Mouse (Mus musculus) small intestine, adult 2 months (tissue): ENCODE results near the gene Iqcf6. TPM values are rescaled to one million over a fixed set of nuclear protein-coding genes. Genes with fewer than 3 reads are reported as not detected.

Source experiments
- H3K27ac ChIP-seq: fragments of 200-500 bp; 2 replicates; pipeline ENCODE4 v1.5.1; 2012; ENCODE audit warnings: low read depth, low read length, control low read depth, inconsistent platforms; ENCODE audit not compliant: insufficient read depth
- H3K27me3 ChIP-seq: fragments of 200-500 bp; 2 replicates; pipeline ENCODE4 v1.6.1; 2012; ENCODE audit warnings: mild to moderate bottlenecking, moderate library complexity, low read length, inconsistent platforms; ENCODE audit not compliant: control insufficient read depth, insufficient read depth
- H3K36me3 ChIP-seq: fragments of 200-500 bp; 2 replicates; pipeline ENCODE4 v1.6.1; 2012; ENCODE audit warnings: mild to moderate bottlenecking, low read length, control low read depth, inconsistent platforms; ENCODE audit not compliant: control insufficient read depth, insufficient read depth
- H3K4me1 ChIP-seq: fragments of 200-500 bp; 2 replicates; pipeline ENCODE4 v1.6.1; 2012; ENCODE audit warnings: low read length, inconsistent platforms, mixed read lengths; ENCODE audit not compliant: control insufficient read depth, insufficient read depth, insufficient read length
- H3K4me3 ChIP-seq: fragments of 200-500 bp; 2 replicates; pipeline ENCODE4 v1.5.1; 2012; ENCODE audit warnings: low read depth, mild to moderate bottlenecking, control low read depth, inconsistent platforms, low read length, moderate library complexity
- CTCF ChIP-seq: fragments of 200-500 bp; IDR thresholded peaks from 2 replicates; pipeline ENCODE4 v1.5.1; 2012; ENCODE audit warnings: low read depth, mild to moderate bottlenecking, control low read depth, inconsistent platforms, low read length, moderate library complexity, mixed read lengths; ENCODE audit not compliant: insufficient replicate concordance, insufficient read length; ENCODE audit errors: extremely low read depth
- POLR2A ChIP-seq: fragments of 200-500 bp; IDR thresholded peaks from 2 replicates; pipeline ENCODE4 v1.6.1; 2012; ENCODE audit warnings: low read depth, mild to moderate bottlenecking, control low read depth, inconsistent platforms, low read length, moderate library complexity
- WGBS: fragments of 180-500 bp; shearing (Covaris S2); methylation state at CpG from one replicate; pipeline ENCODE4 v1.1.7; 2018; 5-methylcytosine and 5-hydroxymethylcytosine counted together
- polyA plus RNA-seq: library from polyadenylated mRNA; depleted of rRNA; stranded (reverse); fragments of >200 nt; gene quantifications from 2 replicates; pipeline ENCODE4 v1.2.3, GENCODE M21; 2012

Iqcf6 gene
- polyA plus RNA-seq, 1 experiment: not detected

DNA sequence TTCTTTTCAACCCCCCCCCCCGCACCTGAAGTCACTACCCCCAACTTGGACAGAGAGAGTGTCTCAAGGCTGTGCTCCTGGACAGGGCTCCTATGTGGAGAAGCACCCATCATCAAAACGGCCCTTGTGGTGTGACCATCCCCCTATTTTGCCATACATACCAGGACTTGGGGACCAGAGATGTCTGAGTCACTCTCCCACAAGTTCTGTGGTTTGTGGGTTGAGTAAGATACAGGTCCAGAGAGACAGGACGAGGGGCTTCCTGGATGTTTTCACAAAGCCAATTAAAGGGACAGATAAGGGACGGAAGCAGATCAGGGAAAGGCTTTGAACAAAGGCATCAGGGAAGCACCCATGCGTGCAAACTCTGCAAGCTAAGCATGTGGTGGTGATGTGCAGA, 15.0 kb downstream of the Iqcf6 start:
- no peak for TF ChIP-seq CTCF
- TF ChIP-seq POLR2A: no peak
- Histone ChIP-seq H3K4me3 (no peak overlapping the region), H3K27ac (no peak overlapping the region), H3K27me3 (no peaks in the 10 kb centered on the region), H3K4me1 (peaks cover 2% of the 10 kb centered on the region; the same call in 1 of the 2 replicates), H3K36me3 (no peaks in the 10 kb centered on the region)
- WGBS: 44% methylated on average over 5 of the region's 5 CpGs

DNA sequence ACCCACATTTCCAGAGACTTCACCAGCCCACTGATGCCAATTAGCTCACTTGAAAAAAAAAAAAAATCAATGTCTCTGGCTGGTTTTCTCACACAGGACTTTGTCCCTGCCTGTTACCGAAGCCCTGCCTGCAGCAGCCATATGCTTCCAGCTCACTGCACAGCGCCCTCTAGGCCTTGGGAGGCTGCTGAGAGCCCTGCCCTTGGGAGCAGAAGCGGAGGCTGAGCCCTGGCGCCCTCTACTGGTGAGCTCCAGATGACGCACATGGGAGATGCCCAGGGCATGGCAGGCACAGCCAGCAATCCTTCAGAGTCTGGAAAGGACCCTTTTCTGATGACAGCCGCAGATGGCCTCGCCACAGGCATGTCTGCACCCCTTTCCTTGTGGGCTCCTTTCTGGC, 16.7 kb downstream of the Iqcf6 start:
- Histone ChIP-seq H3K4me1 (peaks cover 2% of the 10 kb centered on the region; the same call in 1 of the 2 replicates), H3K36me3 (no peaks in the 10 kb centered on the region), H3K27ac (no peak overlapping the region), H3K27me3 (no peaks in the 10 kb centered on the region), H3K4me3 (no peak overlapping the region)
- TF ChIP-seq POLR2A (no peak), CTCF (peak; percentile 70; the same call in 1 of the 2 replicates)
- WGBS: 25% methylated on average over 7 of the region's 7 CpGs

DNA sequence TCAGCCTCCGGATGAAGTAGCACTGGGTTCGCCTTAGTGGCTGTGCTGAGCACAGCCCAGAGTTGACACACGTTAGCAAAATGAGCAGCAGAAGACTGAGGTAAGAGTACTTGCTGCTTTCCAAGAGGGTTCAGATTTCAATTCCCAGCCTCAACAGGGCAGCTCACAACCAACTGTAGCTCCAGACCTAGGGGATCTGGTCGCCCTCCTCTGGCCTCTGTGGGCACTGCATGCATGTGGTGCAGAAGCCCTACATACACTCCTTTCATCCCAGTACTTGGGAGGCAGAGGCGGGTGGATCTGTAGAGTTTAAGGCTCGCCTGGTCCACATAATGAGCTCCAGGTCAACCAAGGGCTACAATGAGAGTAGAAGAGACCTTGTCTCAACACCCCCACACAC, 17.4 kb downstream of the Iqcf6 start:
- Histone ChIP-seq H3K36me3 (no peaks in the 10 kb centered on the region), H3K4me3 (no peak overlapping the region), H3K4me1 (peaks cover 2% of the 10 kb centered on the region; the same call in 1 of the 2 replicates), H3K27me3 (no peaks in the 10 kb centered on the region), H3K27ac (no peak overlapping the region)
- no peak for TF ChIP-seq POLR2A
- TF ChIP-seq CTCF: 0 out of 2 replicates have a peak, but pooled peaks have one; percentile 8
- 66% methylated on average over 6 of the region's 6 CpGs for WGBS

DNA sequence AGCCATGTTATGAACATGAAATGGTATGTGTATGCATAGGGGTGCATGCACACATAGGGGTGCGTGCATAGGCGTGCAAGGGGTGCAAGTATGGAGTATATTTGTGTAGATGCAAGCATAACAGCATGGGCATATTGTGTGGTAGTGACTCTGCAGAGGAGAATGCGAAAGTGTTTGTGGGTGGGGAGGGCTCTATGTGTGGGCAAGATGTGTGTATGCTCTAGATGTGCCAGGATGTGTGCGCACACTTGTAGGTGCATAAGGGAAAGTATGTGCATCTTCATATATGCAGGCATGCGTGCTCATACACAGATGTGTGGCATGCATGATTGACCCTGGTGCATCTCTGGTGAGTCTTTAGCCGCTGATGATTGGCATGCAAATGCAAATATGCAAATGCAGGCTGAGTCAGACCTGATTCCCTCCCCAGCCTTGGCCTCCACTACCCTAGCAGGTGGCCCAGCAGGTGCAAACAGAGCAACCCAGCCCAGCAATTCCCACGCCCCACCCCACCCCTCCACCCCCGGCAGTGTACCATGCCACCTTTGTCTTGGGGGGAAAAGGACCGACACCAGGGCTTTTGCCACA, 19.4 kb downstream of the Iqcf6 start:
- 55% methylated on average over 9 of the region's 9 CpGs for WGBS
- no peak overlapping the region for H3K27ac ChIP-seq
- H3K27me3 ChIP-seq: no peaks in the 10 kb centered on the region
- TF ChIP-seq CTCF: no peak
- no peak for TF ChIP-seq POLR2A
- peaks cover 2% of the 10 kb centered on the region; the same call in 1 of the 2 replicates for H3K4me1 ChIP-seq
- no peaks in the 10 kb centered on the region for H3K36me3 ChIP-seq
- no peak overlapping the region for H3K4me3 ChIP-seq

DNA sequence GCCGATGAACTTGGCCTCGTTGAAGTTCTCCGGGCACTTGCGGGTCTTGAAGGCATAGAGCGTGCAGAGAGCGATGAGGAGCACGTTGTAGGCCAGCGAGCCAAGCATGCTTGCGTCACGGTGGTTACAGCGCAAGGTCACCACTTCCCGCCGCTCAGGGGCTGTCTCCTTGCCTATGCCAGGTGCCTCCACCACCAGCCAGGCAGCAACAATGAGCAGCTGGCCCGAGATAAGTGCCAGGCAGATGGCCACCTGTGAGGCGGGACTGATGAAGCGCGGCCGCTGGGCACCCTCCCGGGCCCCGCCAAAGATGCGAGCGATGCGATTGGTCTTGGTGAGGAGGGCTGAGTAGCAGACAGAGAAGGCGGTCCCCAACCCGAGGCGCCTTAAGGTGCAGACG, 20.8 kb downstream of the Iqcf6 start:
- Histone ChIP-seq H3K27me3 (no peaks in the 10 kb centered on the region), H3K27ac (no peak overlapping the region), H3K4me3 (no peak overlapping the region), H3K4me1 (peaks cover 2% of the 10 kb centered on the region; the same call in 1 of the 2 replicates), H3K36me3 (no peaks in the 10 kb centered on the region)
- no peak for TF ChIP-seq CTCF
- TF ChIP-seq POLR2A: no peak
- 58% methylated on average over 27 of the region's 27 CpGs for WGBS

DNA sequence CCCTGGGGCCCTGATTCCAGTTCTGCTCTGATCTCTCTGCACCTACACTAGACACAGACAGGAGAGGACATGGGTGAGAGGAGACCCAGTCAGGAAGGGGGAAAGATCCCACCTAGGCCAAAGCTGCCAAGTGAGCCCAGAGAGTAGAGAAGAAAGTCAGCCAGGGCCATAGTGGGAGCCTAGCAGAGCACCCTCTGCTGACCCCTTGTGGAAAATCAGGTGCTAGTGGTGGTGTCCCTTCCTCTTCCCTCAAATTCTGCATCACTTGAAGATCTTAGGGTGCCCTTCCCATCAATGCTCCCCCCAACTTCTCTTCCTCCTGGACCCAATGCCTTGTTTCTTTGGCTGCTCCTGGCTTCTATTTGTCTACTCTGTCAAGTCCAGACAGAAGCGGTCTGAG, 26.3 kb downstream of the Iqcf6 start:
- H3K36me3 ChIP-seq: no peaks in the 10 kb centered on the region
- H3K27ac ChIP-seq: no peak overlapping the region
- H3K4me3 ChIP-seq: no peak overlapping the region
- H3K27me3 ChIP-seq: peaks cover 12% of the 10 kb centered on the region
- no peak for TF ChIP-seq CTCF
- no peak for TF ChIP-seq POLR2A
- H3K4me1 ChIP-seq: no peaks in the 10 kb centered on the region
- WGBS: 58% methylated on average over 1 of the region's 1 CpGs

DNA sequence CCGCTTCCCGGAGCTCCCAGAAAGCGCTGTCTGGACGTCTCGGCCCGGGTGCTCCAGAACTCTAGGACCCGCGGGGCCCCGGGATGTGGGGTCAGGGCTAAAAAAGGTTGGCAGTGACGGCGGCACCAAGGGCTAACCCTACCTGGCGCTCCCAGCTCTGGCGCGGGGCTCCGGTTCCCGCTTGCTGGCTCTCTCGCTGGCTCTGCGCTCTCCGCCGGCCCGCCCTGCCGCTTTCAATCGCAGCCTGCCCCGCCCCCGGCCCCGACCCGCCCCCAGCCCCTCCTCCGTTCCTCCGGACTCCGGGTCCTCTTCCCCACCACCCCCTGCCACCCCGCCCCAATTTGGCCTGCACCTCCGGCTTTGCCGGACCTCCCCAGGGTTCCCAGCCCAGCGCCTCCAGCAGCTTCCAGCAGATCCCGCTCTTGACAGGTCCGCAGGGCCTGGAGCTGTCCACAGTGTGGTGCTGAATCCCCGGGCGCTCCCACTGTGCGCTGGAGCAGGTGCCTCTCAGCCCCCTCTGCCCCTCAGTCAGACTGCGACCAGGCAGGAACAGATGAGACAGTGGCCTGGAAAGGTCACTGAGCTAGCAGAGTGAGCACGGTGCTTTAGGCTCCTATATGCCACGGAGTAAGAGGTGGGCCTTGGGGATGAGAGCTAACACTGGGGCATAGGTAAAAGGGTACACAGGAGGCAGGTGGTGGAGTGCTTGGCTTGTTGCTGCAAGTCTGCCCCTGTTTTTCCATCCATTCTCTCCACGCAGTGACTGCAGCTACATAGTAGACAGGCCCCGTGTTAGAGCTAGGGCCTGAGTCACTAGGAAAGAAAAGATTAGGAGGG, 29.7 kb downstream of the Iqcf6 start, which contains the start of gene Grm2:
Gene Grm2, minus strand, starts transcription at position 199 of the 837 bp plus-strand sequence.
- no peak within 1 kb of the TSS for H3K27ac ChIP-seq
- H3K27me3 ChIP-seq: peaks cover 12% of the 10 kb centered on the region
- peaks cover 18% of the 10 kb centered on the region for H3K36me3 ChIP-seq
- 2% methylated on average over 42 of the region's 44 CpGs for WGBS
- no peaks in the 10 kb centered on the region for H3K4me1 ChIP-seq
- no peak within 1 kb of the TSS for H3K4me3 ChIP-seq
- TF ChIP-seq POLR2A: no peak
- TF ChIP-seq CTCF: no peak
